Mouse (Mus musculus) gastrocnemius, postnatal 10 days (tissue): Measurements from ENCODE around the gene Wnk2. TPM values are rescaled to one million over a fixed set of nuclear protein-coding genes. Genes with fewer than 3 reads are reported as not detected.

Experiments used
- DNase-seq: peaks from one replicate; pipeline ENCODE4 v3.0.0; 2021; ENCODE audit warnings: mixed read lengths
- long read RNA-seq, 2 experiments: library from polyadenylated mRNA; stranded (forward); transcript quantifications; one replicate each; pipeline ENCODE4 v2.0.0; 2021
- total RNA-seq, 2 experiments: library from RNA; stranded (reverse); gene quantifications; 2 replicates each; pipeline ENCODE4 v1.2.3; 2021

Gene Wnk2
- total RNA-seq = 10 to 100 TPM; 55.7 to 60.7 TPM
- long read RNA-seq, experiment 1, full-length matches to known transcripts = 9 of 54 reads
- long read RNA-seq, experiment 1, partial matches to known transcripts = 30 of 54 reads
- long read RNA-seq, experiment 1, other reads (novel, unspliced or antisense) = 15 of 54 reads
- long read RNA-seq, experiment 2, full-length matches to known transcripts = 9 of 50 reads
- long read RNA-seq, experiment 2, partial matches to known transcripts = 31 of 50 reads
- long read RNA-seq, experiment 2, other reads (novel, unspliced or antisense) = 10 of 50 reads

GRCm38 (mm10) chr13:49147858-49148226 lies at the start of gene Wnk2:
Gene Wnk2, minus strand, starts transcription at chr13:49148014.
- DNase-seq = peak; percentile 72

- no peak for DNase-seq
Observed at GRCm38 (mm10) chr13:49196766-49197165, 49.0 kb upstream of the Wnk2 start.

- no peak for DNase-seq
Observed at GRCm38 (mm10) chr13:49196211-49196610, 48.4 kb upstream of the Wnk2 start.

- no peak for DNase-seq
Observed at GRCm38 (mm10) chr13:49195651-49196050, 47.8 kb upstream of the Wnk2 start.

GRCm38 (mm10) chr13:49194811-49195210 lies 47.0 kb upstream of the Wnk2 start:
- DNase-seq = no peak

GRCm38 (mm10) chr13:49193650-49194049 lies 45.8 kb upstream of the Wnk2 start:
- no peak for DNase-seq

GRCm38 (mm10) chr13:49192156-49192855 lies 44.5 kb upstream of the Wnk2 start:
- no peak for DNase-seq

GRCm38 (mm10) chr13:49191673-49192035 lies 43.8 kb upstream of the Wnk2 start:
- DNase-seq = no peak

GRCm38 (mm10) chr13:49190876-49191672 lies 43.3 kb upstream of the Wnk2 start:
- DNase-seq = no peak

GRCm38 (mm10) chr13:49189970-49190870 lies 42.4 kb upstream of the Wnk2 start:
- no peak for DNase-seq

GRCm38 (mm10) chr13:49188966-49189360 lies 41.1 kb upstream of the Wnk2 start:
- no peak for DNase-seq

- DNase-seq = no peak
Observed at GRCm38 (mm10) chr13:49188219-49188965, 40.6 kb upstream of the Wnk2 start.

GRCm38 (mm10) chr13:49187288-49188218 lies 39.7 kb upstream of the Wnk2 start, which contains the start of gene Ninj1:
Gene Ninj1, plus strand, starts transcription at chr13:49187485.
- DNase-seq = peak; percentile 92

GRCm38 (mm10) chr13:49186798-49187287 lies 39.0 kb upstream of the Wnk2 start:
- DNase-seq = no peak

- no peak for DNase-seq
Observed at GRCm38 (mm10) chr13:49183646-49184045, 35.8 kb upstream of the Wnk2 start.

- DNase-seq = no peak
Observed at GRCm38 (mm10) chr13:49183161-49183560, 35.3 kb upstream of the Wnk2 start.

GRCm38 (mm10) chr13:49181411-49181984 lies 33.7 kb upstream of the Wnk2 start:
- no peak for DNase-seq

GRCm38 (mm10) chr13:49180691-49181090 lies 32.9 kb upstream of the Wnk2 start:
- no peak for DNase-seq

- DNase-seq = no peak
Observed at GRCm38 (mm10) chr13:49180274-49180673, 32.5 kb upstream of the Wnk2 start.
